Mouse (Mus musculus) midbrain, postnatal 0 days (tissue): ENCODE results near the gene Pgr15l. TPM values are rescaled to one million over a fixed set of nuclear protein-coding genes. Genes with fewer than 3 reads are reported as not detected.

Experiments used
- ATAC-seq: fragments of 200-750 bp; cut with Nextera tagmentation; 2 replicates; pipeline ENCODE4 v1.8.0; 2017; ENCODE audit warnings: moderate number of reproducible peaks, mild to moderate bottlenecking, moderate TSS enrichment, moderate library complexity; ENCODE audit not compliant: low FRiP score
- DNase-seq: peaks from one replicate; pipeline ENCODE4 v3.0.0-alpha.2; 2015; ENCODE audit warnings: low spot score
- H3K27ac ChIP-seq: fragments of 300-500 bp; sonication (generic); 2 replicates; pipeline ENCODE4 v1.5.1; 2014; ENCODE audit warnings: low read depth, mild to moderate bottlenecking, low read length, mixed read lengths
- H3K27me3 ChIP-seq: fragments of 300-500 bp; sonication (generic); 2 replicates; pipeline ENCODE4 v1.6.1; 2014; ENCODE audit warnings: low read length, control low read depth, mixed read lengths; ENCODE audit not compliant: insufficient read depth
- H3K36me3 ChIP-seq: fragments of 300-500 bp; sonication (generic); 2 replicates; pipeline ENCODE4 v1.6.1; 2014; ENCODE audit warnings: low read length, control low read depth, mixed read lengths; ENCODE audit not compliant: insufficient read depth
- H3K4me1 ChIP-seq: fragments of 300-500 bp; sonication (generic); 2 replicates; pipeline ENCODE4 v1.6.1; 2014; ENCODE audit warnings: mild to moderate bottlenecking, control low read depth, antibody characterized with exemption, low read length, mixed read lengths; ENCODE audit not compliant: insufficient read depth
- H3K4me2 ChIP-seq: fragments of 300-500 bp; sonication (generic); 2 replicates; pipeline ENCODE4 v1.6.1; 2014; ENCODE audit warnings: low read depth, mild to moderate bottlenecking, low read length, mixed read lengths; ENCODE audit not compliant: poor library complexity, severe bottlenecking
- H3K4me3 ChIP-seq: fragments of 300-500 bp; sonication (generic); 2 replicates; pipeline ENCODE4 v1.5.1; 2014; ENCODE audit warnings: low read depth, mild to moderate bottlenecking, low read length, moderate library complexity
- H3K9ac ChIP-seq: fragments of 300-500 bp; sonication (generic); replicated peaks from 2 replicates; pipeline ENCODE4 v1.6.1; 2014; ENCODE audit warnings: mild to moderate bottlenecking, low read length, moderate library complexity, mixed read lengths; ENCODE audit not compliant: poor library complexity, severe bottlenecking
- H3K9me3 ChIP-seq: fragments of 300-500 bp; sonication (generic); 2 replicates; pipeline ENCODE4 v1.6.1; 2016; ENCODE audit warnings: low read length, control low read depth
- CTCF ChIP-seq: IDR thresholded peaks from 2 replicates; pipeline ENCODE4 v1.5.1; 2016; ENCODE audit warnings: antibody characterized with exemption, mild to moderate bottlenecking
- WGBS: fragments of 180-500 bp; shearing (Covaris S2); extraction: QIAGEN DNeasy Blood & Tissue Kit; methylation state at CpG from one replicate; pipeline ENCODE4 v1.1.7; 2014; 5-methylcytosine and 5-hydroxymethylcytosine counted together
- polyA plus RNA-seq: library from polyadenylated mRNA; unstranded; fragments of >200 nt; fragmentation: Nextera tagmentation; extraction: Ambion mirVana; gene quantifications from 2 replicates; pipeline ENCODE4 v1.2.1, GENCODE M21; 2015
- total RNA-seq: library from RNA; depleted of rRNA; stranded (reverse); fragments of >200 nt; gene quantifications from 2 replicates; pipeline ENCODE4 v1.2.3, GENCODE M21; 2014; rRNA removed

Gene Pgr15l
- 1.3 and 1.8 TPM in 2 replicates for total RNA-seq
- polyA plus RNA-seq, result 0.93 and 1.1 TPM in 2 replicates

DNA sequence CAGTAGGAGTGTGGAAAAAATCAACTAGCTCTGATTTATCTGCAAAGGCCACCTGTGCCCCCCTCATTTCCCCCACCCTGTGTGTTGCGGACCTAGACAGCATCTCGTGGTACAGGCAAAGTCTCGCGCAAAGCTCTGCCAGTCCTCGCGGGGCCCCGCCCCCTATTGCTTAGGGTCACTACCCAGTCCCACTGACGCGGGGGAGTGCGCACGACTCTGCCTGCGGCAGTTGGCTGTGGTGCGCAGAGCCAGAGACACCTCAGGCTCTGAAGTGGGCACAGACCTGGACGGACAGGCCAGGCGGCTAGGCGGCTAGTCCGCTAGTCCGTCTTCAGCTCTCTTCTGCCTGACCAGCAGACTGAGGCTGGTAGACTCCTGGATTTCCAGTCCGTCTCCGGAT lies at the start of gene Pgr15l:
Pgr15l (plus strand) TSS at position 228 of the 400 bp plus-strand sequence.
- Histone ChIP-seq H3K27ac (no peak within 1 kb of the TSS), H3K4me2 (peak within 1 kb of the TSS; percentile 53), H3K27me3 (no peaks in the 10 kb centered on the region), H3K4me3 (peak within 1 kb of the TSS; percentile 29), H3K9ac (no peak within 1 kb of the TSS), H3K4me1 (no peaks in the 10 kb centered on the region), H3K36me3 (no peaks in the 10 kb centered on the region), H3K9me3 (no peaks in the 10 kb centered on the region)
- DNase-seq, result peak; percentile 1
- WGBS, result 22% methylated on average over 17 of the region's 20 CpGs
- TF ChIP-seq CTCF, result no peak
- ATAC-seq, result peak; percentile 60

DNA sequence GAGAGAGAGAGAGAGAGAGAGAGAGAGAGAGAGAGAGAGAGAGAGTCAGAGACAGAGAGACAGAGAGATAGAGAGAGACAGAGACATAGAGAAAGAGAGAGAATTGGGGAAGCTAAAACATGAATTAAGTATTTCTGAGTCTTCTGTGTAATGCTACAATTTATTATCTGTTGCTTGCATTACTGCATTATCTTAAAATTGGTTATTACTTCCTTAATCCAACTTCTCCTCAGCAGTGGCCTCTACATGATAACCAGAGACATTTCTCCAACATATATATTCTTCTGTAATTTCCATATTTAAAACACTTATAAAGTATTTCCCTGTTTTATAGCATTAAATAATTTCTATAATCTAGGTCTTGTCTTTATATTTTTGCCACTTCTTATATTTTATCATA lies 44.9 kb upstream of the Pgr15l start:
- no peaks in the 10 kb centered on the region for H3K9me3 ChIP-seq
- ATAC-seq (no peak), DNase-seq (no peak)
- no peaks in the 10 kb centered on the region for H3K36me3 ChIP-seq
- no peak for TF ChIP-seq CTCF
- no peak overlapping the region for H3K27ac ChIP-seq
- no peak overlapping the region for H3K9ac ChIP-seq
- no peaks in the 10 kb centered on the region for H3K27me3 ChIP-seq
- no peak overlapping the region for H3K4me3 ChIP-seq
- H3K4me1 ChIP-seq, result no peaks in the 10 kb centered on the region
- H3K4me2 ChIP-seq, result no peak overlapping the region

DNA sequence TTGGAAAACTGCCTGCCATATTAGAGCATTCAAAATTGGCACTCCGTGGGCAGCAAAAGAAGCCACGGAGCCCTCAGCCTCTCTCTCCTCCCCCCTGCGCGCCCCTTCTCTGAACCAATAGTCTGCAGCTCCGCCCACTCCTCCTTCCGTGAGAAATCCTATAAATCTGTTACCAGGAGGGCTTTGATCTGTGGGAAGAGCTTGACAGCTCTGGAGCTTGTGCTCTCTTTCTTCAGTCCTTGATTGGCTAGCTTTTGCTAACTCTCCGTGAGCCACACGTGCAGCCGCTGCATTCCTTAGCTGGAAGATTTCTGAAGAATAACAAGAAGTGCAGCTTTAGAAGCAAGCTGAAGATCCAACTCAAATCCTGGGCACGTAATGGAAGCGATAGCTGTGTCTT lies 2.6 kb upstream of the Pgr15l start:
- no peak for TF ChIP-seq CTCF
- 9% methylated on average over 11 of the region's 11 CpGs for WGBS
- no peak overlapping the region for H3K4me3 ChIP-seq
- no peaks in the 10 kb centered on the region for H3K27me3 ChIP-seq
- peak overlapping the region; percentile 40 for H3K4me2 ChIP-seq
- H3K27ac ChIP-seq, result no peak overlapping the region
- DNase-seq (peak; percentile 58), ATAC-seq (peak; percentile 83)
- no peaks in the 10 kb centered on the region for H3K4me1 ChIP-seq
- no peaks in the 10 kb centered on the region for H3K9me3 ChIP-seq
- H3K36me3 ChIP-seq, result no peaks in the 10 kb centered on the region
- H3K9ac ChIP-seq, result no peak overlapping the region
